Mouse (Mus musculus): ENCODE data around the gene Ldlr. TPM values are rescaled to one million over a fixed set of nuclear protein-coding genes. Genes with fewer than 3 reads are reported as not detected.
A peak's percentile ranks its signal among the peaks of the same experiment; 100 is the strongest.
"Not testable (repeated sequence)": the region's sequence is repeated elsewhere in the genome, so short reads cannot be mapped to it uniquely, and the experiment has no call there.

Ldlr gene
- polyA plus RNA-seq, 1 experiment from 2014 or later = 31.1 TPM

- Histone ChIP-seq H3K27me3 (replicated peaks) (no peaks in the 10 kb centered on the region), H3K9me3 (replicated peaks) (no peaks in the 10 kb centered on the region), H3K9ac (peak within 1 kb of the TSS; percentile 93), H3K27ac (peak within 1 kb of the TSS; percentile 81), H3K4me1 (peaks cover 48% of the 10 kb centered on the region), H3K36me3 (peaks cover 31% of the 10 kb centered on the region), H3K4me3 (peak within 1 kb of the TSS; percentile 90), H3K4me2 (peak within 1 kb of the TSS; percentile 80)
- 1% methylated on average over 53 of the region's 54 CpGs for WGBS (ENCODE audit: insufficient replicate concordance)
- peak; percentile 95 for ATAC-seq
These were observed 37.1 kb downstream of the Ldlr start, which contains the start of gene Spc24 for GRCm38 (mm10) chr9:21760155-21761088. Gene Spc24, minus strand, starts transcription at chr9:21760303.

DNA sequence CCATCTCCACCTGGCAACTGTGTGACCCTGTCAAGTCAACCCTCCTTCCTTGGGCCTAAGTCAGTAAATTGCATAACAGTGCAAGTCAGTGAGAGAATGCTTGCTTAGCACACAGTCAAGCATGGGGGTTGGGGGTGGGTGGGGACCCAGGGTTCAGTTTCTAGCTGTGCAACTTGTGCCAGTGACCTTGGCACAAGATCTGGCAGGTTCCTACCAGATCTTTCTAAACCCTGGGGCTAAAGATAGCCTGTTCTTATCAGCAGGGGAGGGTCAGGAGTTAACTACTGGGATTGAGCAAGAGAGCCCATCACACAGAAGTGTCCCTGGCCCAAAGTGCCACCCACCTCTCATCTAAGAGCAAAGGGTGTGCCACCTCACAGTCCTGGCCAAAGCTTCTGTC, 38.9 kb downstream of the Ldlr start:
- H3K27ac ChIP-seq = no peak overlapping the region

GRCm38 (mm10) chr9:21764084-21764999, 41.1 kb downstream of the Ldlr start:
- H3K27me3 ChIP-seq (replicated peaks) = no peaks in the 10 kb centered on the region
- no peak overlapping the region for H3K4me2 ChIP-seq
- no peak overlapping the region for H3K27ac ChIP-seq
- H3K9me3 ChIP-seq (replicated peaks) = no peaks in the 10 kb centered on the region
- no peak overlapping the region for H3K4me3 ChIP-seq
- peaks cover 9% of the 10 kb centered on the region for H3K36me3 ChIP-seq
- 74% methylated on average over 6 of the region's 6 CpGs for WGBS (ENCODE audit: insufficient replicate concordance)
- no peak overlapping the region for H3K9ac ChIP-seq
- ATAC-seq = no peak
- H3K4me1 ChIP-seq = peaks cover 25% of the 10 kb centered on the region

More for the DNA sequence above, 38.9 kb downstream of the Ldlr start:
- Histone ChIP-seq H3K4me2 (no peak overlapping the region), H3K4me1 (peaks cover 47% of the 10 kb centered on the region), H3K9me3 (replicated peaks) (no peaks in the 10 kb centered on the region), H3K4me3 (no peak overlapping the region), H3K9ac (no peak overlapping the region), H3K27me3 (replicated peaks) (no peaks in the 10 kb centered on the region), H3K36me3 (peaks cover 15% of the 10 kb centered on the region)
- ATAC-seq = no peak

DNA sequence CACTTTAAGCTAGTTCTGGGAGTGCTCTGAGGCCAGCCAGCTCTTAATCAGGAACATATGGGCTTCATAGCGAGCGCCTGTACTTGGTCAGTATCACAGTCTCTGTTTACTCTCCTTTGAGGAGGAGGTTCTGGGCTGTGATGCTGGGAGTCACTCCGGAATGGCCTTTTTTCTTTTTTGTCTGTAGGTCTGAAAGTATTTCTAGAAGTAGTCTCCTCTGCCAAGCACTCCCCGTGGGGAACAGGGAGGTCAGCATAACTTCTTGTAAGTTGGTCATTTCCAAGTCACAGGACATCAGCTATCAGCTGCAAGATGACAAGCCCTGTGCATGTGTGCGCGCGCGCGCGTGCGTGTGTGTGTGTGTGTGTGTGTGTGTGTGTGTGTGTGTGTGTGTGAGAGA, 44.6 kb downstream of the Ldlr start:
- peaks cover 36% of the 10 kb centered on the region for H3K36me3 ChIP-seq
- no peak for ATAC-seq
- 78% methylated on average over 11 of the region's 11 CpGs for WGBS (ENCODE audit: insufficient replicate concordance)
- H3K4me1 ChIP-seq = 0 out of 2 replicates have a peak, but pooled peaks cover 4% of the 10 kb centered on the region
- H3K27ac ChIP-seq = no peak overlapping the region
- H3K9ac ChIP-seq = no peak overlapping the region
- H3K9me3 ChIP-seq (replicated peaks) = no peaks in the 10 kb centered on the region
- no peaks in the 10 kb centered on the region for H3K27me3 ChIP-seq (replicated peaks)
- H3K4me3 ChIP-seq = no peak overlapping the region
- H3K4me2 ChIP-seq = no peak overlapping the region

DNA sequence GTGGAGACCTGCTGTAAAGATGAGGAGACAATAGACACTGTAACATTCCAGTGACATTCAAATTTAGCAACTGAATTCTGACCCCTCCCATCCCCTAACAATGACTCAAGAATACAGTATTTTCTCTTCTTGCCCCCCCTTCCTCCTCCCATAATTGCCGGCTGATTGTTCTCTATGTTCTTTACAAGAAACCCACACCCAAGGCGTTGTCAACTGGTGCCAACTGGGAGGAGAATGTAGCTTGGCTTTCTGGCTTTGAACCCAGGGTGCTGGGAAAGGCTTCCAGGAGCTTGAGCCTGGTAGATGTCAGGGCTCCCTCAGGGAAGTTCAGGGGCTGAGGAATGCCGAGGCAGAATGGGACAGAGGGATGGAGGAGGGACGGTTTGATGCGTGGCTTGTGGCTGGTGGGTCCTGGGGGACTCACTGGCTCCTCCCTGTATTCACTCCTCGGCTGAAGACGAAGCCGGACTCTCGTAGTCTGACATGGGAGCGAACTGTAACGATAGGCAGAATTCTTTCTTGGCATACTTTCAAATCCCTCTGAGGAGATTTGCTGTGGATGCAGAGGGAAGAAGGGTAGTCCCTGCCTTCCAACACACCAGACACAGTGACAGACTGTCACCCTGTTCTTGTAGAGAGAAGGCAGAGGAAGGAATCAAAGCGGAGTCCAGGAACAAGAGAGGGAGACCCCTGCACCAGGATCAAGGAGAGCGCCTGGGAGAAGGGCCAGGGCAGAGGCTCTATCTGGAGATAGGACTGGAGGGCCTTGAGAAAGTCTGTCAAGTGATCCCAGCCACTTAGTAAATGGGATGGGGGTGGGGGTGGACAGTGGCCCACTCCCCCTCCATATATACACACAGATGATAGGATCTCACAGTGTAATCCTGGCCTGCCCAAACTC, 45.5 kb downstream of the Ldlr start:
- H3K27me3 ChIP-seq (replicated peaks) = no peaks in the 10 kb centered on the region
- 0 out of 2 replicates have a peak, but pooled peaks cover 4% of the 10 kb centered on the region for H3K4me1 ChIP-seq
- H3K9me3 ChIP-seq (replicated peaks) = no peaks in the 10 kb centered on the region
- no peak for ATAC-seq
- H3K4me2 ChIP-seq = no peak overlapping the region
- peak overlapping the region; percentile 51 for H3K27ac ChIP-seq
- peaks cover 36% of the 10 kb centered on the region for H3K36me3 ChIP-seq
- 65% methylated on average over 13 of the region's 13 CpGs for WGBS (ENCODE audit: insufficient replicate concordance)
- no peak overlapping the region for H3K9ac ChIP-seq
- H3K4me3 ChIP-seq = no peak overlapping the region

GRCm38 (mm10) chr9:21769558-21770183, 46.4 kb downstream of the Ldlr start:
- Histone ChIP-seq H3K27me3 (replicated peaks) (no peaks in the 10 kb centered on the region), H3K4me3 (no peak overlapping the region), H3K36me3 (peaks cover 45% of the 10 kb centered on the region), H3K27ac (no peak overlapping the region), H3K4me2 (no peak overlapping the region), H3K9ac (no peak overlapping the region), H3K9me3 (replicated peaks) (no peaks in the 10 kb centered on the region), H3K4me1 (no peaks in the 10 kb centered on the region)
- WGBS (ENCODE audit: insufficient replicate concordance) = 77% methylated on average over 26 of the region's 26 CpGs
- ATAC-seq = 0 out of 2 replicates have a peak, but pooled peaks have one; percentile 24

DNA sequence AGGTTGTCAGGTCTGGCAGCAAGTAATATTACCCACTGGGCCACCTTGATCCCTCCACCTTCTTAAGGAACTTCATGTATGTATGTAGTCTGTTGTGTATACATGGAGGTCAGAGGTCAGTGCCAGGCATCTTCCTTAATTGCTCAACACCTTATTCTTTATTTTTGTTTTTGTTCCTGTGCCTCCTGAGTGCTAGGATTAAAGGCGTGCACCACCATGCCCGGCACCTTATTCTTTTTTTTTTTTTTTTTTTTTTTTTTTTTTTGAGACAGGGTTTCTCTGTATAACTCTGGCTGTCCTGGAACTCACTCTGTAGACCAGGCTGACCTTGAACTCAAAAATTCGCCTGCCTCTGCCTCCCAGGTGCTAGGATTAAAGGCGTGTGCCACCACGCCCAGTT, 50.1 kb downstream of the Ldlr start:
- H3K9ac ChIP-seq; H3K4me3 ChIP-seq; H3K4me2 ChIP-seq; H3K27ac ChIP-seq; H3K27me3 ChIP-seq (replicated peaks); ATAC-seq; H3K9me3 ChIP-seq (replicated peaks); H3K4me1 ChIP-seq: not testable (repeated sequence)
- 69% methylated on average over 5 of the region's 5 CpGs for WGBS (ENCODE audit: insufficient replicate concordance)
- peaks cover 71% of the 10 kb centered on the region for H3K36me3 ChIP-seq

DNA sequence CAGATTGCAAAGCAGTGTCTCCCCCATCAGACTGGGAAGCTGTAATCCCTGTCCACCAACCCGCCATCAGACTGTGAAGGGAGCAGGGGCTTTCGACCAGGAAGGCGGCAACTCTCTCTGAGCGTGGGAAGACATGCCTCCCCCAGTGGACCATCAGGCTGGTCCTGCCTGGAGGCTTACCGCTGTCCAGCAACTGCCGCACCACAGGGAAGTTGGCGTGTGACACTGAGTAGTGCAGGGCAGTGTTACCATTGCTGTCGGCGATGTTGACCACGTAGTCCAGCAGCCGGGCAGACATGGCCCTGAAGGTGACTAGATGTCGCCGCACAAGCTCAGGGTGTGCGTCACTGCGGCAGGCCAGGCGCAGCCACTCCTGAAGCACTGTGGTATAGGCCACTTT, 51.1 kb downstream of the Ldlr start:
- H3K4me2 ChIP-seq = no peak overlapping the region
- H3K27me3 ChIP-seq (replicated peaks) = no peaks in the 10 kb centered on the region
- no peak overlapping the region for H3K27ac ChIP-seq
- H3K9ac ChIP-seq = no peak overlapping the region
- H3K9me3 ChIP-seq (replicated peaks) = no peaks in the 10 kb centered on the region
- no peak for ATAC-seq
- H3K4me1 ChIP-seq = 0 out of 2 replicates have a peak, but pooled peaks cover 3% of the 10 kb centered on the region
- H3K4me3 ChIP-seq = no peak overlapping the region
- peaks cover 71% of the 10 kb centered on the region for H3K36me3 ChIP-seq
- WGBS (ENCODE audit: insufficient replicate concordance) = 87% methylated on average over 16 of the region's 16 CpGs

DNA sequence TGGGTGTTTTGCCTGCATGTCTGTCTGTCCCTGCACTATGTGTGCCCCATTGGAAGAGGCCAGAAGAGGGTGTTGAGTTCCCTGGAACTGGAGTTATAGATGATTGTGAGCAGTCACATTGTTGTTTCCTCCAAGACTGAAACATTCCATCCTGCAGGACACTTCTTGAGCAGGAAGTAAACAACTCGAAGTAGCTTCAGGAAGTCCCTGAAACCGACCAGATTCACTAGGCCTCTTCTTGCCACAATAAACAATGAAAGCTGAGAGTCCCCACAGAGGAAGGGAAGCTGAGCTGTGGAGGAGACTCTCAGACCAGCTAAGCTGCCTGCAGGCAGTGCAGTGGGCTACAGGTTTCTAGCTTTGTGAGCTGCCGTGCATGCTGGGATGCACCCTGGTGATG, 54.4 kb downstream of the Ldlr start:
- Histone ChIP-seq H3K4me1 (0 out of 2 replicates have a peak, but pooled peaks cover 3% of the 10 kb centered on the region), H3K27ac (no peak overlapping the region), H3K36me3 (peaks cover 67% of the 10 kb centered on the region), H3K4me3 (no peak overlapping the region), H3K27me3 (replicated peaks) (no peaks in the 10 kb centered on the region), H3K9me3 (replicated peaks) (no peaks in the 10 kb centered on the region), H3K9ac (no peak overlapping the region), H3K4me2 (no peak overlapping the region)
- ATAC-seq = no peak
- WGBS (ENCODE audit: insufficient replicate concordance) = 59% methylated on average over 3 of the region's 3 CpGs

DNA sequence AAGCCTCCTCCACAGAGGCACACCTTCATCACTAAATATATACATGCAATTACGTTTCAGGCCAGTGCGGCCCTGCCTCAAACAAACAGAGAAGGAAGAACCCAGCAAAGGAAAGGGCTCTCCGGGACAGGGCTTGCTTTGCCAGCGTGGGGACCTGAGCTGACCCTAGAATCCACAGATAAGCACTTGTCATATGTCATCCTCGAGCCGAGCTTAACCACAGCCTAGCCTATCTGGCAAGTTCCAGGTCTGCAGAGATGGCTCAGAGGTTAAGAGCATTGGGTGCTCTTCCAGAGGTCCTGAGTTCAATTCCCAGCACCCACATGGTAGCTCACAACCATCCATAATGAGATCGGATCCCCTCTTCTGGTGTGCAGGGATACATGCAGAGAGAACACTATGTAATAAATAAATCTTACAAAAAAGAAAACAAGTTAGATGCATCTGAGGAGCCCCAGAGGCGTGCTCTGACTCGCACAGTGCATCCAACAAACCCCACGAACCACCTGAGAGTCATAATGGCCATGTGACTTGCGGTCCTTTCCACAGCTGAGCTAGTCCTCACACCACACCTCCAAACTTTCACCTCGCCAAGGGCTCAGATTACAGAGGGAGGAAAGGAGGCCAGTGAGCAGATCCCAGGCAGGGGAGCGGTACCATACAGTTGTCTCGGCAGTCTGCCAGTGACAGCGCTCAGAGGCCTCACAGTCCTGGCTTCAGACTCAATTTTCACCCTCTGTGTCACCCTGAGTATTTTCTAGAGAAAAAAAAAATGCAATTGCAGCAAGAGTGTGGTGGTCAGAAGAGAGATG, 58.6 kb downstream of the Ldlr start:
- H3K9me3 ChIP-seq (replicated peaks) = no peaks in the 10 kb centered on the region
- H3K36me3 ChIP-seq = peaks cover 58% of the 10 kb centered on the region
- H3K4me3 ChIP-seq = no peak overlapping the region
- no peak overlapping the region for H3K4me2 ChIP-seq
- ATAC-seq = peak; percentile 31; the same call in 1 of the 2 replicates
- H3K9ac ChIP-seq = no peak overlapping the region
- H3K27ac ChIP-seq = no peak overlapping the region
- 60% methylated on average over 15 of the region's 15 CpGs for WGBS (ENCODE audit: insufficient replicate concordance)
- no peaks in the 10 kb centered on the region for H3K27me3 ChIP-seq (replicated peaks)
- peaks cover 4% of the 10 kb centered on the region; the same call in 1 of the 2 replicates for H3K4me1 ChIP-seq
